Mouse (Mus musculus) cerebellum, postnatal 10 days (tissue): ENCODE results near the gene Sbk1.
"Not testable (repeated sequence)": the region's sequence is repeated elsewhere in the genome, so short reads cannot be mapped to it uniquely, and the experiment has no call there.

Experiments used
- DNase-seq, 2 experiments: peaks; one replicate each; pipeline ENCODE4 v3.0.0; 2021; ENCODE audit warnings: mixed read lengths in 2 of 2

The Sbk1 gene

DNA sequence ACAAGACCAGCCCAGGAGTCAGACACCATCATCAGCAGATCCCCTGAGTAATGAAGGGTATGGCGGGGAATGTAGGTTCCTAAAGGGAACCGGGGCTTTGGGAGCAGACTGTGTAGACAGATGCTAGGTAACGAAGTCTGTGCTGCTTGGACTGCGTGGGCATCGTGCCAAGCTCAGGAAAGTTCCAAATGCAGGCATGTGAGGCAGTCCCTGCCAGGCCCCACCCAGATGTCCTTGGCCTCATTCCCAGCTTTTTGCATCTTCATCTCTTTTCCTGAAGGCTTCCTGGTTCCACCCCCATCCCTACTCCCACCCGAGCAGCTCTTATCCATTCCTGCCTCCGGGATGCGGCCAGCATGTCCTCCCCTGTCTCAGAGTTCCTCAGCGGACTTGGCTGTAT is 6.5 kb upstream of the Sbk1 start:
- peak; percentile 93 for DNase-seq

DNA sequence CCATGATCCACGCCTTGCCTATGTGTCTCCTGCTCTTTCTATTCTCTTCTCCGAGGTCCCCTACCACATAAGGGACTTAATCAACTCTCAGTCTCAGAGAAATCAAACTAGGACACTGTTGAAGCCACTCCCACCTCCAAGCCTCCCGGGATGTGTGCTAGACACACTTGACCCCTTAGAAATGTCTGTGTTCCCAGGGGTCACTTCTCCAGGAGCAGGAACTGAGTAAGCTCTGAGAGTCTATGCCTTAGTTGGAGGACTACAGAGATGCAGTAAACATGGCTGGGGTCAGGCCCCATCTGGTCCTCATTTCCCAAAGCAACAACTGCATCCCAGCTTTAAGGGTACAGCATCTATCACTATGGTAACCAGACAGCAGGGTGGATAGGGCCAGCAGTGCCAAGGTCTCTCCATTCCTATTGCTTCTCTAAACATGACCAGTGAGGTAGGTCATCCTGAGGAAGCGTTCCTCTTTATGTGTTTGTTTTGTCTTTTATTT is 6.0 kb upstream of the Sbk1 start:
- no peak for DNase-seq

DNA sequence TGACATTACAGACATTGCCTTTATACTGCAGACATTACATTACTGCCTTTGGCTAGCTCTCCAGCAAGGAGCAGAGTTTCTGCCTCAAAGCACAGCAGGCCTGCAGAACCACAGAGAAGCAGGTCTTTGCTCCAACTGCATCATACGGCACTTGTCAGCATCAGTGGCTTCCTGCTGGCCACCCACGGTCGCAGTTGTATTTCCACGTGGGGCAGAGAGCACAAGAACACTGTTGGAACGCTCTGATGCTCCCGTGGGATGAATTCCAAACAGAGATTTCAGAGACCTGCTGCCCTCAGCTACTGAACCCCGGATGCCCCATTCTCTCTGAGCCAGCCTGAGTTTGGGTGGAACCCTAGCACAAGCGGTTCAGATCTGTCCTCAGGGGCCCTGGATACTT is 4.8 kb upstream of the Sbk1 start:
- DNase-seq, result peak in 1 of 2 experiments; percentile 32

DNA sequence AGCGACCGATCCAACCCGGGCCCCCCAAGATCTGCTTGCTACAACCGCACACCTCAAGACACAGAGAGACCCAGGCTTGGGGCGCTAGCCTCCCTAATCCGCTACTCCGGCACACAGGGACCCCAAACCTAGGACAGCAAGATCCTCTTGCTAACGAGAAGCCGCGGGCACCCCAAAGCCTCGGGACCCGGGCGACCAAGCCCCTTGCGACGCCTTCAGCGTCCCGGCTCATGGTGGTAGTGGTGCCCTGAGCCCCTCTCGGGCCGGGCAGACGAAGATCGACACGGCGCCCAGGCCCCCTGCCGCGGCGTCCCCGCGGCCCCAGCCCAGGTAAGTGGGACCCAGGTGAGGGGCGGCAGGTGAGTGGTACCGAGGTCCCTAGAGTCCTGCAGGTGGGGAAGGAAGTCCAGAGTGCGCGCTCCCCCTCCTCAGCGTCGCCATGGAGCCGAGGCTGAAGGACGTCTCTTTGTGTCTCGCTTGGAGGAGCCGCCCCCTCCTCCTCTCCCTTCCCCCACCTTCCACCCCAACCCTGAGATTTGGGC is 422 bp downstream of the Sbk1 start:
- peak; percentile 72 to 74 for DNase-seq

DNA sequence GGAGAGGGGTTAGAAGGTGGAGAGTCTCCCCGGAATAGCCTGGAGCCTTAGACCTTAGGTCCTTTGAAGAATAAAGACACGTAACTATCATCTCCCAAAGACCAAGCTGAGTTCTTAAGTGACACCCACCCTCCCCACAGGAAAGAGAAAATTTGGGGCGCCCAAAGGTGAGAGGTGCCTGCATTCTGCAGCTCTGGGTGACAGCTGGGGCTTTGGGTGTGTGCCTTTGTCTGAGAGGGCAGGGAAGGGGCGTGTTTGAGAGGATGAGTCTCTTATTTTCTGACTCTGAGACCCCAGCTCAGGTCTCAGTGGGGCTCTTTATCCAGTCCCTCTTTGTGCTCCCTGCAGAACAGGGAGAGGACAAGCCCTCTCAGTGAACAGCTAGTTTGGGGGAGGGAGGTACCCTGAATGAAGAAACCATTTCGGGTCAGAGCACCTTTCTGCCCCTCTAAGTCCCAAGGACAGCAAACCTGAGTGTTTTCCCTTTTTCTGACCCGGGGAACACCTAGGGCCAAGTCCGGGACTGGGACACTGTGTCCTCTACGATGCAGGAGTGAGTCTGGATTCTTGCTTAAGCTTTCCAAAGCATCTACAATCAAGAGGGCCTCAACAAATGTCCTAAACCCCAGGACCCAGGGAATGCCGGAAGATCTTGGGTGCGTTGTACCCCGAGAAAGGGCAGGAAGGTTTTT is 1.1 kb downstream of the Sbk1 start:
- DNase-seq, result peak in 1 of 2 experiments; percentile 61

DNA sequence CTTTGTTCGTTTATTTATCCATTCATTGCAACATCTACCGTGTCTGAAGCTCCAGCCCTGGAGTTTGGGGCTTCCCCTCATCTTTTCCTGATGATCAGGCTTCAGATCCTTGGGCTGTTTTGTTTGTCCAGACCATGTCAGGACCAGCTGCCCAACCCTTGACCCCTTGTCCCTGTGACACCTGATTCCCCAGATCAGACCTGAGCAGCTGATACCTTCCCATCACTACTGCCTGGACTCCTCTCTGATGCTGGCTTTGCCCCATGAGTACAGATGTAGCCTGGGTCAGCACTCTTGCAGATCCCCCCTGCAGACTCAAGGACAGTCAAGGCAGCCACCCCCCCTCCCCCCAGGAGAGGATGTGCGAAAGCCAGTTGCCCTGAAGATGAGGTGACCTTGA is 1.7 kb downstream of the Sbk1 start:
- DNase-seq, result peak in 1 of 2 experiments; percentile 21

DNA sequence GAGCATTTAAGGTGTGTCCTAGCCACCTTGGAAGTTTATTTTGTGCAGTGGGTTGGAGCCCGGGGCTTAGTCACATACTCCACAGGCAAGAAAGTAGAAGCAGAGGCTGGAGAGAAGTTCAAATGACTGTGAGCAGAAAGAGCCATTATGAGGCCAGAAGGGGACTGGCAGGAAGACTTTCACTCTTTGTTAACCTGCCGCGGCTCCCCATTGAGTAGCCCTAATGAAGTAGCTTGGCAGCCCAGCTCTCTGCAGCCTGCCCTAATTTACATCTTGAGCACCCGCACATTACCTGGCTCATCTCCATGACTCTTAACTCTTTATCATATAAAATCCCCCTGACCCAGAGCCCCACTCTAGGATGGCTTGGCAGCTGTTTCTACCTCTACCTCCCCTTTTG is 2.2 kb downstream of the Sbk1 start:
- DNase-seq, result peak; percentile 48 to 67

DNA sequence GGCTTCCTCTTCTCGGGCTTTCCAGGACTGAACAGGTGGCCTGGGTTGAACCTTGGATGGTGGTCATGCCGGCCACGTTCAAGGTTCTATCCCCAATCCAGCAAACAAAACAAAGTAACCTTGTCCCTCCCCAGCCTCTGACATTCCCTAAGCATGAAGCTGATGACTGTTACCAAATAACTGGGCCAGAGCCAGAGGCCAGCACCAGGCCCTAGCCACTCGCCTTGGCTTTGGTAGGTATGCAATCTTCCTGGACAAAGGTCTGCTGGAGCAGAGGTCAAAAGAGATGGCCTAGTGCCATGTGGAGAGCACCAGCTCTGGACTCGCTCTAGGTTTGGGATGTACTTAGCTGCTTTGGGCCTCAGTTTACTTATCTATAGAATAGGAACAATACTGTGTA is 3.3 kb downstream of the Sbk1 start:
- DNase-seq, result peak in 1 of 2 experiments; percentile 29

DNA sequence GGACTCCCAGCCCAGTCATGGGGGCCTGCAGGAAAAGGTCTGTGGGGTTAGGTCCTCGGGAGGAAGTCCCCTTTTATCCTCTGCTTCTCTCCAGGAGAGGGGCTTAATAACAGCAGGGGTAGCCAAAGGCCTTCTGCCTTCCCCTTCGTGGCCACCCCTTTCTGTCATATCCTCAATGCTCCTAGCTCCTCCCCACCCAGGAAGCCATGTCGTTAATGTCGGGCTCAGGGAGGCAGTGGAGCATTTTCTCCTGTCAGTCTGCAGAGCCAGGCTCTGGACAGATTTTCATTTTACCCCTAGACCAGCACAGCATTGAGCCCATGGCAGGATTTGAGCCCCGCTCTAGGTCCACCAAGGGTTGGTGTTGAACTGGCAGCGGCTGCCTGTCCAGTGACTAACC is 3.9 kb downstream of the Sbk1 start:
- no peak for DNase-seq

DNA sequence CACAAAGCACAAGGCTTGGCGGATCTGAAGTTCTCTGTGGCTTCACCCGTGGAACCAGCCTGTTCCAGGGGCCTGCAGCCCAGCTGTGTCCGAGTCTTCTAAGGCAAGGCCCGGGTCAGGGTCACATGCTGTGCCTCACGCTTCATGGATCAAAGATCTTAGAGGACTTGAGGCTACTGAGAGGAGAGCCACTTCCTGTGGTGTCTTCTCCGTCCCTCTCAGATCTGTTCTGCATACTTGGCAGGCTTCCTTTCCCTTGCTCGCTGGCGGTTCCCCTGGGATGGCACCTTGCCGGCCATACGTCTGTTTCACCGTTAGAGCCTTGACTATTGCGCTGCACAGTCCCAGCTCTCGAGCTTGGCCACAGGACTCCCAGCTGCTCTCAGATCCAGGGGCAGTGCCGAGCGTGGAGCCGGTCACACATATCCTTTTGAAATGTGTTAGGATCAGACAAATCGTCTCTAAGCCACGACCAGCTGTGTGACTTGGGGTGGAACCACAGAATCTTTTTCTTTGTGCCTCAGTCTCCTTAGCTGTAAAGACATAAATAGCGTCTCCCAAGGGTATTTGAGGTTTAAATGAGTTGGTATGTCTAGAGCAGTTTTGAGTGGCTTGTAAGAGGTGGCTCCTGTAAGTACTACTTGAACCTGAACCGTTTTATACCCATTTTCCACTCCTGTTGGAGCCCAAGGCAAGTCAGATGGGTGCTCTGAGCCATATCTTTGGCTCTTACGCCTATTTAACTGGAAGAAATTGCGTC is 5.3 kb downstream of the Sbk1 start:
- DNase-seq, result peak; percentile 48 to 49

DNA sequence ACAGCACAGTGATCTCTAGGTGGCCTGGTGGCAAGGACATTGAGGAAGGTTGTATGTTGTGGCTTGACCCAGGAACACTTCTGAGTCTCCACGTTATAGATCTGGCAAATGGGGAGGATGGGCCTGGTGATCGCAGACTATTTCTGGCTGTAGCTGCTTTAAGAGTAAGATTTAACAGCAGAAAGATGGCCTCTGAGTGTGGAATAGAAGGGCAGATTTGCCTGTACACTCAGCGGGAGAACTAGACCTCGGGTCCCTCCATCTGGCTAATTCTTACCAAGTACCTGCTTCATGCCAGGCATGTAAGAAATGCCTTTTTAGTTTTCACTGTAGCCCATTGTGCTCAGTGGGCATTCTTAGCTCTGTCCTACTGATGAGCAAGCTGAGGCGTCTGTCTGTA is 6.4 kb downstream of the Sbk1 start:
- no peak for DNase-seq

DNA sequence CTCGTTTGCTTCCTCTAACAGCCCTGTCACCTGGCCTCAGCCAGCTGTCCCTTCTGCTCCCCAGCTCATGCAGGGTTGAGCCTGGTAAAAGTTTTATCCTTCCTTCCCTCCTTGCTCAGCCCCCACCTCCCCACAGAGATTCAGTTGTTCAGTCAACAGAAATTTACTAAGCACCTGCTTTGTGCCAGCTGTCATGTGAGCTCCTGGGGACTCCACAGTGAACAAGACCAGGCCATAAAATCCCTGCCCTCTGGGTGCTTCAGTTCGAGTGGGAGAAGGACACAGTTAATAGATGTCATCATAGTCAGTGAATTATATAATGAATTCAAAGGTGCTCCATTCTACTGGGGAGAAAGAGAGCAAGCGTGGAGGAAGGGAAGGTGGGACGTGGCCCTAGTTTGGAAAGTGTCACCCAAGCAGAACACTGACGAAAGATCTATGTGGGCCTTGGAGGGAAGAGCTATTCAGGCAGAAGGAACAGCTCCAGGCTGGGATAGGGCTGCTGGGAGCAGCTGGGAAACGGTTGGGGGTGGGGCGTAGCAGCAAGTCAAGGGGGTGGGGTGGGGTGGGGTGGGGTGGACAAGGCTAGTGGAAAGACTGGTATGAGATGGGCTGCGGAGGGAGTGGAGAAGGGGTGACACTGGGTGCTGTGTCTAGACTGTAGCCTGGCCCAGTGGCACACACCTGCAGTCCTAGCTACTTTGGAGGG is 7.5 kb downstream of the Sbk1 start:
- no peak for DNase-seq

DNA sequence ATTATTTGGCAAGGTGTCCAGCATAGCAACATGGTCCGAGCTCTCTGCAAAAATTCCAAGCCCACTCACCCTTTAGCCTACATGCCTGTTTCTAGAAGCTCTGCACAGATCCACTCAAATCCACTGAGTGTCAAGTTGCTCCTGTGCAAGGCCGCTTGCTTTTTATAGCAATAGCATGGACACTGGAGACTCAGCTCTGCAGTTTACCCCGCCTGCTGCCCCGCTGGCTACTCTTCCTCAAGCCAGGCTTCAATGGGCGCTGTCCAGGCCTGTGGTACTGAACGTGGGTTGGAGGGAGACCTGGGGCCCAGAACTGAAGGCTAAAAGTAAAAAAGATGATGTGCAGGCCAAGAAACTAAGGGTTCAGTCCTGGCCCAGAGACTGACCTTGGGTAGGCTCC is 8.3 kb downstream of the Sbk1 start:
- DNase-seq, result no peak

DNA sequence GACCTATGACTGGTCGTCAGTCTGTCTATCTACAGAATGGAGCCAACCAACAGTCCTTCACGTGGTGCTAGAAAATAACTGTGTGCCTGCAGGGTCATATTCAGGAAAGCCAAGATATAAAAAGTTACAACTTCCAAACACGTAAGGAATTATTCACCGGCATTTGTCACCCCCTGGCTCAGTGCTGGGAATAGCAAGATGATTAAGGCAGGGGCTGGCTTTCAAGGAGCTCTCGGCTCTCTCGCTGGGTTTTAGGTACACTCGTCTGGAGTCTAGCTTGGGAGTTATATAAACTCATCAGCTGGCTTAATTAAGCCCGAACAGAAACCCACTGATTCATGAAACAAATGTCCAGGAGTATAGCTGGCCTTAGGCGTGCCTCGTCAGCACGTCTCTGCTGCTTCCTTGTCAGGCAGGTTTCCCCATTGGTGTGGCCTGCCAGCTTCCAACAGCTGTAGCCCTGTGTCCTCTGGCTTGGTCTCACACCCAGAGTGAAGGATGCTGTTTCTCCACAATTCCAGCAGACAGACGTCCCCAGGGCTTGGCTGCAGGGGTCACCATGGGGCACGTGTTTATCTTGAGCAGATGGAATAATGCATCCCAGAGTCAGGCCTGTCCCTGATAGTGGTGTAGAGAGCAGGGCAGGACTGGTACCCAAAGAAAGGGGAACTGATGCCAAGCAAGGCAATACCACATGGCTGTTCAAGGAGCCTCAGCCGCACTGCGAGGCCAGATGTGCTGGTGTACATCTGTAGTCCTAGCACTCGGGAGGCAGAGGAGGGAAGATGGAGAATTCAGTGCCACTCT is 9.7 kb downstream of the Sbk1 start:
- no peak for DNase-seq

DNA sequence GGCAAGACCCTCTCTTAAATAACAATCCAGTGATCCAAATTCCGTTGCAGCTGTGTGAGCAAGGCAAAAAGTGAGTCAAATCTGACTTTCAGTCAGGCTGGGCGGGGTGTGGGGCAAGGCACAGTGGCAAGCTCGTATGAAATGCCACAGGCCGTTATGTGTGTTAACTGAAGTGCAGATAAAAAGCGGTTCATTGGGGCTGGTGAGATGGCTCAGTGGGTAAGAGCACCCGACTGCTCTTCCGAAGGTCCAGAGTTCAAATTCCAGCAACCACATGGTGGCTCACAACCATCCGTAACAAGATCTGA is 10.2 kb downstream of the Sbk1 start:
- not testable (repeated sequence) for DNase-seq

DNA sequence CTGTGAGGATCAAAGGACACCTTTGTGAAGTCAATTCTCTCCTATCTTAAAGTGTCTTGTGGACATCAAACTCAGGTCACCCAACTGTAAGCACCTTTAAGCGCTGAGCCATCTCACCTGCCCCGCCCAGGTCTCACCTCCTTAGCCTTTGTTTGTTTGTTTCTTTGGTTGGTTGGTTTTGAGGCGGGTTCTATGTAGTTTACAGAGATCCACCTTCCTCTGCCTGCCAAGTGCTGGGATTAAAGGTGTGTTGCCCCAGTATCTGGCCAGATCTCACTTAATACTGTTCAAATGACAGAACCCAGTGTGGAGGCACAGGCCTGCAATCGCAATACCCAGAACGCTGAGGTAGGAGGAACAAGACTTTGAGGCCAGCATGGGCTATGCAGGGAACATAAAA is 11.6 kb downstream of the Sbk1 start:
- DNase-seq, result no peak

DNA sequence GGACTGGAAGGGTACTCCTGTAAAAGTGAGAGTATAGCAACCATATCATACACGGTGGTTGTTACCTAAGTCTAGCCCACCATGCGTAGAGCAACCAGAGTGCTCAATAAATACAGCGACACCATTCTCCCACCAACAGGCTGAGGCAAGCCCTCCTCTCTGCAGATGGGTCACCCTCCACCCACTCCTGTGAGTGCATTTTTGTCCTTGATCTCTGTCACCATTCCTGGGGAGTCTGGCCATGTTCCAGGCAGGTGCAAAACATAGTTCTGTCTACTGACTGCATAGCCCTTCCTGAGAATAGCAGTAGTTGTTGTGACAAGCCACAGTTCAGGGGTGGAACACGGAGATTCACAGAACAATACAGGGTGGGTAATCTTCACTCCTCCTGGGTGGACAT is 12.0 kb downstream of the Sbk1 start:
- peak in 1 of 2 experiments; percentile 26 for DNase-seq

DNA sequence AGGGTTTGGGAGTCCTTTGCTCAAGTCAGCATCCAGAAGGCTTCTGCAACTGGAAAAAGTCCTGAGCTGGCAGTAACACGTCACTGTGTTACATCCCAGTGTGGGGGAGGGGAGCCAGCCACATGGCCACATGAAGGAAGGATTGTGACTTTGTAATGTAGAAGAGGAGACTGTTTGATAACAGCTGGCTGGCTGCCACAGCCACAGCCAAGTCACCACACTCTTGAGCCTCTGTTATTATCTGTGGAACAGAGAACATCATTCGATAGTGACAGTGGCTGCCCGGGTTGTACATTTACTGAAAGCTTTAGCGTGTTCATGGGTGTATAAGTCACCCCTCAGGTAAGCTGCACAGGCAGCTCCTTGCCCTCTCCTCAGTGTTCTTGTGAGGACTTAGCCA is 12.4 kb downstream of the Sbk1 start:
- peak; percentile 62 to 67 for DNase-seq

DNA sequence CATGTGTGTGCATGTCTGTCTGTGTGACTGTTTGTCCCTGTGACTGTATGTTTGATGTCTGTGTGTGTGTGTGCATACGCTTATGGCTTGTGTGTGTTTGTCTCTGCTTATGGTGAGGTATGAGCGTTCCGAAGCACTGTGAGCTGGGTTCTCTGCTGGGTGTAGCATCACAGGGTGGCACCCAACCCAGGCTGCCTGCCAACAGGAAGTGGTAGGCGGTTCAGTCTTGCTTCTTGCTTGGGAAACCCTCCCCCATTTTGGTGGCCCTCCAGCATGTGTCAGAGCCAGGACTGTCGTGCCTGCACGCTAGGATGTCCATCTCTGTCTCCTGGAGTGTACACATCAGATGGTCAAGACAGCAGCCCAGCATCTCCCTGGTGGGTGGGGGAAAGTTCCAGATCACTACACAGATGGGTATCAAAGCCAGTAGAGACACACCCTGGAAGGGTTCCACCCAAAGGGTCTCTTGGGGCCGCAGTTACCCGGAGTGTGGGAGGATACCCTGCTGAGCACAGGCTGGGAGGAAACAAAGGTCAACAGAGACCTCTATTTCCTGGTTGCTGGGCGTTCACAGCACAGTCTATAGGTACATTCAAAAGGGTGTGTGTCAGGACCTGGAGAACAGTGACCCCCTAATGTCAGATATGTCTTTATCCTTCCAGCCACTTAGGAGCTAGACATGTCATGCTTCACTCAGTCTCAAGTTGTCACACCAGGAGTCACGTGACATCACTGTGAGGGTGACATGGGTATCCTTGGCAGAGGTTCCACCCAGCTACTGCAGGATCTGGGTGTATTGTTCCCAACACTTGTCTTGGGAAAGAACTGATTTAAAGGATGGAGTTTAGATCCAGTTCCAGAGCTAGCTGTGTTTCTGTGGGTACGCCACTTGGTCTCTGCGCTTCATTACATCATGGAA is 13.1 kb downstream of the Sbk1 start:
- DNase-seq, result peak; percentile 54 to 55

DNA sequence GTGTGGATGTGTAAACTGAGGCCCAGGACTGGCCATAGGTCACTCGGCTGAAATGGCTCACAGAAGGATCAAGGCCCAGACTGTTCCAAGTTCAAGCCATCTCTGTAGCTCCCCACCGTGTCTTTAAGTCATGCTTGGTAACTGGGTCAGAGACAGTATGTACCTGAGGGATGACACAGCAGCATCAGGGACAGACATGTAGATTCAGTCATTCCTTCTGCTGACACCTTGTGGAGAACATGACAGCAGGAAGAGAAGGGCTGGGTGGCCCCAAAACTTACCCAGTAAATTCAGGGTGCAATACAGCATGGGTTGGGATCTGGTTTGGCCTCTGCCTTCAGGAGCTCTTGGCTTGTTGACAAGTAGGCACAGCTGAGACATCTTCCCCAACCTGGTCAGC is 13.9 kb downstream of the Sbk1 start:
- peak in 1 of 2 experiments; percentile 17 for DNase-seq

DNA sequence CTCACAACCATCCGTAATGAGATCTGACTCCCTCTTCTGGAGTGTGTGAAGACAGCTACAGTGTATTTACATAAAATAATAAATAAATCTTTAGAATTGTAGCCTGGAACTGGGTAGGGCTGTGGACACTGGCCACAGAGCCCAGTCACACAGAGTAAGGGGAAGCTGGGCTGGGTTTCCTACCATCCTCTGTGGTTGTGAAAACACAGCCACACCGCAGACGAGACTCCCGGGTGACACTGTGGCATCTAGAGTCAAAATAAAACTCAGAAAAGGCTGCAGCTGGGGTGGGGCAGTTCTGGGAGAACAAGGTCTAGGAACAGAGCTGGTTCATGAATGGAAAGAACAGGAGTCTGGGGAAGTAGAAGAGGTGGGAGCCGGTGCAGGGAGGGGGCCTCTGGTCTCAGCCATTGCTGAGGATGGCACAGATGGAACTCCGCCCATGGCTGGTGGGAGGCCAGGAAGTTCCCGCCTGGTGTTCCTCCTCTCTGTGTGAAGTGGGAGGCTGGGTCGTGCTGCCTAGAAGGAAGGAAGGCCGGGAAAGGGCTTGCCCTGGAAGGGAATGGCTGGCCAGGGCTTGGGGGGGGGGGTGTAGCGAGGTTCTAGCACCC is 15.2 kb downstream of the Sbk1 start:
- DNase-seq, result peak; percentile 80 to 87
